Mouse (Mus musculus): ENCODE data around the gene Tspan14. TPM values are rescaled to one million over a fixed set of nuclear protein-coding genes. Genes with fewer than 3 reads are reported as not detected.
A peak's percentile ranks its signal among the peaks of the same experiment; 100 is the strongest.

Tspan14 gene
- total and polyA plus RNA-seq, 2 experiments: 13.3 to 30.4 TPM

DNA sequence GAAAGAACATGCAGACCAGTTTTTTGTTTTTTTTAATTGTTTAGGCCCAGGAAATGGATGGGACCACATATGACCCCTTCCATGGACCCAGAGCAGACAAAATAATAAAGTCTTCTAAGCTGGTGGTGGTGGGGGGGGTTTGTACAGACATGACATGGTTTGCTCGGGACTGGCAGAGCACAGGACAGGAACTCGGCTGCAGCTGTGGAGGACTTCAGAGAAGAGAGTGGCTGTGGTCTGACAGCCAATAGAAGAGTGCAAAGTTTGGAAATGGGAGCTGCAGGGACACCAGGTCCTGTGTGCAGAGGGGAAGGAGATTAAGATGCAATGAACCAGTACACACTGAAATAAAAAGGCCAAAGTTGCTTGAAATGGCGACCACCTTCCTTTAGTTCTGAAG lies 7.0 kb downstream of the Tspan14 start:
- no peak for TF ChIP-seq CTCF (IDR thresholded peaks at IDR 0.05; ENCODE audit: low read depth, low read length)
- peaks cover 27% of the 10 kb centered on the region for H3K4me1 ChIP-seq (ENCODE audit: control insufficient read depth, insufficient read depth, low read length)
- H3K4me3 ChIP-seq (ENCODE audit: insufficient read depth, low read depth, low read length): no peak overlapping the region
- peak overlapping the region; percentile 38; the same call in 1 of the 2 replicates for H3K27ac ChIP-seq (replicated peaks; ENCODE audit: insufficient read depth, low read depth, low read length)
- DNase-seq (ENCODE audit: extremely low read depth, low read depth, low spot score): no peak
- H3K27me3 ChIP-seq (ENCODE audit: control insufficient read depth, insufficient read depth, low read length): no peaks in the 10 kb centered on the region
- H3K36me3 ChIP-seq (ENCODE audit: control insufficient read depth, insufficient read depth, low read length): no peaks in the 10 kb centered on the region
- H3K9ac ChIP-seq (ENCODE audit: low read depth, low read length): no peak overlapping the region
- 40% methylated on average over 3 of the region's 3 CpGs for WGBS
- peaks cover 46% of the 10 kb centered on the region for H3K79me2 ChIP-seq (ENCODE audit: control insufficient read depth, insufficient read depth, low read length)

DNA sequence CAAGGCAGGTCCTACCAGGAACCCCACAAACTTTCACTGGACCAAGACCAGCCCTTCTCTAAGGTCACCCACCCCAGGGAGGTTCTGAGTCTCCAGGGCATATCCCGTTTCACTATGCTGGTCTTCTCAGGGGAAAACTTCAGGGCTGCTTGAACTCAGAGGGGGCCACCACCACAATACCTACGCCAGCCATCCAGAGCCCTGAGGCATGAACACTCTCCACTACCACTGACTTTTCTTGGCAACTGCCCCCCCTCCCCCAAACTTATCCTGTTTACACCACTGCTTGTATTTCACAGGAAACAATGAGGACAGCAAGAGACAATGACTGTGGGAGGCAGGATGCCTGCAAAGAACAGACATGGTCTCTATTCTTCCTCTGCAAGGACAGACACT lies 7.6 kb downstream of the Tspan14 start:
- DNase-seq (ENCODE audit: extremely low read depth, low read depth, low spot score): no peak
- Histone ChIP-seq H3K27me3 (ENCODE audit: control insufficient read depth, insufficient read depth, low read length) (no peaks in the 10 kb centered on the region), H3K36me3 (ENCODE audit: control insufficient read depth, insufficient read depth, low read length) (no peaks in the 10 kb centered on the region), H3K27ac (replicated peaks; ENCODE audit: insufficient read depth, low read depth, low read length) (peak overlapping the region; percentile 77), H3K9ac (ENCODE audit: low read depth, low read length) (0 out of 2 replicates have a peak overlapping the region, but pooled peaks have one; percentile 10), H3K4me1 (ENCODE audit: control insufficient read depth, insufficient read depth, low read length) (peaks cover 25% of the 10 kb centered on the region), H3K79me2 (ENCODE audit: control insufficient read depth, insufficient read depth, low read length) (peaks cover 49% of the 10 kb centered on the region), H3K4me3 (ENCODE audit: insufficient read depth, low read depth, low read length) (no peak overlapping the region)
- WGBS: 68% methylated on average over 2 of the region's 2 CpGs
- no peak for TF ChIP-seq POLR2A (IDR thresholded peaks at IDR 0.05; ENCODE audit: extremely low read depth, insufficient read depth, low read length)
- no peak for TF ChIP-seq CTCF (IDR thresholded peaks at IDR 0.05; ENCODE audit: low read depth, low read length)

DNA sequence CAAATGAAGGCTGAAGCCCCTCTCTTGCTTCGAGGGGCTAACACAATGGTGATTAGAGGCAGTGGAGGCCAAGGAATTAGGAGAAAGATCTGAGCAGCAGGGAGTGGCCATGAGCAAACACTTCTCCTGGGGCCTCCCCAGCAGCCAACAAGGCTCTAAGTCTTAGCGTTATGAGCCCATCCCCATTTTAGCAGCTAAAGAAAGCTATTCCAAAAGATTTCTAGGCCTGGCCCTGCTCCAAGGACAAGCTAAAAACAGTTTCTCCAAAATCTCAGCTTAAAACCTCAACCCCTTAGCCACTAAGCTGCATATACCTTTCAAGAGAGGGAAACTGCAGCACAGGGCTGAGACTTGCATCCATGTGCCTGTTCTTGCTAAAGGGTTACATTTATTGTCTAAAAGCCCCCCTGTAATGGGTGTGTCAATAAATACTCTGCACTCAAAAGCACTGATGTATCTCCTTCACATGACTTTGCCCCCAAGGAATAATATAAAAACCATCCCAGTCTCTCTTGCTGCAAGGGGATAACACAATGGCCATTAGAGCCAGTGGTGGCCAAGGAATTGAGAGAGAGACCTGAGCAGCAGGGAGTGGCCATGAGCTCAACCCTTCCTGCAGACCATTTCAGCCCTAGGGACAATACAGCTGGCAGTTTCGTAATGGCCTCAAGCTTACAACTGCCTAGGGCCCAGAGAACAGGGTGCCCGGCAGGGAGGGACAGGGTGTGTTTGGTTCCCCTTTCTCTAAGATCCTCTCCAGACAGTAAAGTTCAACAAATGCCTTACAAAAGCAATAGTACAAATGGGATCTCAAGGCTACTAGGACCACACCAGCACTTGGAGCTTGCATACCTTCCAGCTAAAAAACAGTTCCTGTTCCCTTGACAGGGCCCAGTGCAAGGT lies 8.3 kb downstream of the Tspan14 start:
- TF ChIP-seq POLR2A (IDR thresholded peaks at IDR 0.05; ENCODE audit: extremely low read depth, insufficient read depth, low read length): no peak
- TF ChIP-seq CTCF (IDR thresholded peaks at IDR 0.05; ENCODE audit: low read depth, low read length): no peak
- Histone ChIP-seq H3K4me1 (ENCODE audit: control insufficient read depth, insufficient read depth, low read length) (peaks cover 19% of the 10 kb centered on the region), H3K79me2 (ENCODE audit: control insufficient read depth, insufficient read depth, low read length) (peaks cover 45% of the 10 kb centered on the region), H3K4me3 (ENCODE audit: insufficient read depth, low read depth, low read length) (no peak overlapping the region), H3K27me3 (ENCODE audit: control insufficient read depth, insufficient read depth, low read length) (no peaks in the 10 kb centered on the region), H3K36me3 (ENCODE audit: control insufficient read depth, insufficient read depth, low read length) (no peaks in the 10 kb centered on the region), H3K27ac (replicated peaks; ENCODE audit: insufficient read depth, low read depth, low read length) (peak overlapping the region; percentile 77), H3K9ac (ENCODE audit: low read depth, low read length) (no peak overlapping the region)
- no peak for DNase-seq (ENCODE audit: extremely low read depth, low read depth, low spot score)
- 63% methylated on average over 4 of the region's 4 CpGs for WGBS

DNA sequence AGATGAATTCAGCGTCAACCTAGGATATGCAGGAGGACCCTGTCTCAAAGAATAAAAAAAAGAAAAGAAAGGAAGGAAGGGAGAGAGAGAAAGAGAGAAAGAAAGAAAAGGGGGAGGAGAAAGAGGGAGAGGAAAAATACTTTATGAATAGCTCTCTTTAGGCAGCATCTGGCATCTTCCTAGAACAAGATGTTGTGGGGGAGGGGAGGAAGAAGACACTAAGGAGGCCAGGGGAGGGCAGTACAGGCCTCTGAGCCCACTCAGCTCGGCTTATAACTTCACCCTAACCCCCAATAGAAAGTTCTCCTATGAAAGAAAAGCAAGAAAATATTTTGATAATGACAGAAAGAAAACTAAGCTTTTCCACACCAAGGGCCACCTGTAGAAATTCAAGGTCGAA lies 9.0 kb downstream of the Tspan14 start:
- Histone ChIP-seq H3K9ac (ENCODE audit: low read depth, low read length) (no peak overlapping the region), H3K27me3 (ENCODE audit: control insufficient read depth, insufficient read depth, low read length) (no peaks in the 10 kb centered on the region), H3K4me3 (ENCODE audit: insufficient read depth, low read depth, low read length) (no peak overlapping the region), H3K36me3 (ENCODE audit: control insufficient read depth, insufficient read depth, low read length) (no peaks in the 10 kb centered on the region), H3K79me2 (ENCODE audit: control insufficient read depth, insufficient read depth, low read length) (peaks cover 44% of the 10 kb centered on the region), H3K27ac (replicated peaks; ENCODE audit: insufficient read depth, low read depth, low read length) (no peak overlapping the region; the same call in 1 of the 2 replicates), H3K4me1 (ENCODE audit: control insufficient read depth, insufficient read depth, low read length) (peaks cover 16% of the 10 kb centered on the region)
- no peak for DNase-seq (ENCODE audit: extremely low read depth, low read depth, low spot score)
- TF ChIP-seq POLR2A (IDR thresholded peaks at IDR 0.05; ENCODE audit: extremely low read depth, insufficient read depth, low read length) (no peak), CTCF (IDR thresholded peaks at IDR 0.05; ENCODE audit: low read depth, low read length) (no peak)
- 83% methylated on average over 3 of the region's 3 CpGs for WGBS

DNA sequence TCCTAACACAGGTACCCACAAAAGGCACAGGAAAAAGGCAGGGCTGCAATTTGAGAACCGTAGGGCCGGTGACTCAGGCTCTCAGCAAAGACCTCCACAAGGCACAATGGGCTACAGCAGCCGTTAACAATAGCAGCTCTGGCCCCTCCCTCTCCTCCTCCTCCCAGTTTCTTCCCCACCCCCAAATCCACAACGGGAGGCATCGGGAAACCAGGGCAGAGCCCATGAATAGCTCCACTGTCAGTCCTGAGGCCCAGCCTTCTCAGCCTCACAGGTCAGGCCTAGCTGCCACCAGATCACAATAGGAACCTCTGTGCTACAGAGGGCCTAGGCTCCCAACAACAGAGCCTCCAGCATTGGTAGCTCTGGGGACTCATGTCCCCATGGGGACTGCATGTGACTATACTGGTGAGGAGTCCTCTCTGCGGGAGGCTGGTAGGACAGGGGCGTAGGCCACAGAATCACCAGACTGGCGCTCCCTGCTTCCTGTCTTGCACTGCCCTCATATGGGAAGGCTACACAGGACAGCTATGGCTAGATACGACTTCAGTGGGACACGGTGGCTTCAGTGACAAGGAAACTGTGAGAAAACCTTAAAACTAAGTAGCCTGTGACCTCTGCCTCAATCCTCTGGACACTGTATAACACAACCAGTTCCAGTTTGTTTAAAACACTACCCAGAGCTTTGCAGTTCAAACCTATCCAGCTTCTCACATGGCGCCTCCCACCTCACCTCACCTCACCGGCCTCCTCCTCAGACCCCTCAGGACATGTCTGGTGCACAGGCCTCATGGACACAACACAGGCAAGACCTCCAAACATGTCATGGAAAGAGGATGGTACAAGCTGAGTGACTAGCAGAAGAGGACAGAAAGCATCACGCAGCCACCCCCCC lies 10.1 kb downstream of the Tspan14 start:
- no peaks in the 10 kb centered on the region for H3K36me3 ChIP-seq (ENCODE audit: control insufficient read depth, insufficient read depth, low read length)
- H3K4me3 ChIP-seq (ENCODE audit: insufficient read depth, low read depth, low read length): no peak overlapping the region
- peak overlapping the region; percentile 41; the same call in 1 of the 2 replicates for H3K27ac ChIP-seq (replicated peaks; ENCODE audit: insufficient read depth, low read depth, low read length)
- H3K9ac ChIP-seq (ENCODE audit: low read depth, low read length): peak overlapping the region; percentile 2; the same call in 1 of the 2 replicates
- H3K27me3 ChIP-seq (ENCODE audit: control insufficient read depth, insufficient read depth, low read length): no peaks in the 10 kb centered on the region
- DNase-seq (ENCODE audit: extremely low read depth, low read depth, low spot score): no peak
- 63% methylated on average over 13 of the region's 13 CpGs for WGBS
- H3K79me2 ChIP-seq (ENCODE audit: control insufficient read depth, insufficient read depth, low read length): peaks cover 42% of the 10 kb centered on the region
- H3K4me1 ChIP-seq (ENCODE audit: control insufficient read depth, insufficient read depth, low read length): peaks cover 14% of the 10 kb centered on the region
- no peak for TF ChIP-seq POLR2A (IDR thresholded peaks at IDR 0.05; ENCODE audit: extremely low read depth, insufficient read depth, low read length)
- TF ChIP-seq CTCF (IDR thresholded peaks at IDR 0.05; ENCODE audit: low read depth, low read length): no peak
